Mouse (Mus musculus): ENCODE results near the gene Ccnyl1. TPM values are rescaled to one million over a fixed set of nuclear protein-coding genes. Genes with fewer than 3 reads are reported as not detected.
"Not testable (repeated sequence)": the region's sequence is repeated elsewhere in the genome, so short reads cannot be mapped to it uniquely, and the experiment has no call there.

Gene Ccnyl1
- 10 to 100 TPM; 19.7 to 20.5 TPM for total RNA-seq (2021)
- long read RNA-seq, experiment 1, transcript Ccnyl1-201 (10 exons, 2,923 nt) = major isoform, 6 of 11 reads
- long read RNA-seq, experiment 1, partial matches to known transcripts = 0 of 11 reads
- long read RNA-seq, experiment 1, other reads (novel, unspliced or antisense) = 5 of 11 reads
- long read RNA-seq, experiment 2, transcript Ccnyl1-201 (10 exons, 2,923 nt) = major isoform, 9 of 16 reads
- long read RNA-seq, experiment 2, partial matches to known transcripts = 3 of 16 reads
- long read RNA-seq, experiment 2, other reads (novel, unspliced or antisense) = 4 of 16 reads

DNA sequence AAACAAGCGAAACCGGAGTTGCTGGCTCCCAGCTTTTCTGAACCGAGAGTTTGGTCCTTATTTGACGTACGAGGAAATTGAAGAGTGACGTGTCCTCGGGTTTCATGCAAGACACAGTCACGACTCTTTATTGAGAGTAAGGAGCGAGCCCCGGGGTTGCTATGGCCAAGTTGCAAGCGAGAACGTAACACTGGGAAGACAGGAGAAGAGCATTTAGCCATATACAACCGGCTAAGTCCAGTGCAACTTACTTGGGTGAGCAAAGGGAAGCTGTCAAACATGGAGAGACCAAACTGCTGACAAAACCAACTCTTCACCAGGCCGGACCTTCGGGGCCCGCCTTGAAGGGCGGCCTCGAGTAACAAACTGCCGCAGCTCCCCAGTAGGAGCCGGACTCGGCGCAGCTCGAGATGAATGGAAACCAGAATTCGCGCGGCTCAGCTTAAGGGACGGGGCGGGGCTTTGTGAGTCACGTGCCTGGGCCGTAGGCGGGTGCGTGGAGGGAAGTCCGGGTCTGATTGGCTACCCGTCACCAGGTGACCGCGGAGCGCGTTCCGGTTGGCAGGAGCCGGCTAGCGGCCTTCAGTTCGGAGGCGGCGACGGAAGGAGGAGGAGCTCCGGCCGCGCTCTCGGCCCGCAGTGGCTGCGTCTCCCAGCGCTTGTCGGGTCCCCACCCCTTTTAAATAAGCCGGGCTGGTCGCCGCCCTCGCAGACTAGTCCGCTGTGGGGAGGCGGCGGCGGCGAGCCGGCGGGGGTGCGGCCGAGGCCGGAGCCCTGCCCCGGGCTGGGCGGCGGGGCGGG is at the start of gene Ccnyl1:
Gene Ccnyl1, plus strand, starts transcription at position 243 of the 801 bp plus-strand sequence.
- peak; percentile 99 for DNase-seq

DNA sequence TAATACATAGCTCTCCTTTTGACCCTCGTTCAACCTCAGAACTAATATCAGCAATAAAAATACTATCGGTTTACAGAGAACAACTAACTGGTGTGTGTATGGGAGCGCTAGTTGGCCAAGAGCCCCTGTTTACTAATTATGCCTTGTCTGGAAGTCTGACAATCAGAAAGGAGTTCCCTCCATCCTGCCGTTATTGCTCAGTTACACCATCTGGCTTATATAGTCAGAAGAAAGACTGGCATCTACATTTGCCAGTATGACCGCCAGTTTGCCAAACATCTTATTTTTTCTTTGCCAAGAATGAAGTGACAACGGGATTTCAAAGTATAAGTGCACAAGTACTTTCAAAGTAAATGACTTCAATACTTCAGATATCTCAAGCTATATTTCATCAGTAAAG is 49.2 kb upstream of the Ccnyl1 start:
- DNase-seq = no peak

DNA sequence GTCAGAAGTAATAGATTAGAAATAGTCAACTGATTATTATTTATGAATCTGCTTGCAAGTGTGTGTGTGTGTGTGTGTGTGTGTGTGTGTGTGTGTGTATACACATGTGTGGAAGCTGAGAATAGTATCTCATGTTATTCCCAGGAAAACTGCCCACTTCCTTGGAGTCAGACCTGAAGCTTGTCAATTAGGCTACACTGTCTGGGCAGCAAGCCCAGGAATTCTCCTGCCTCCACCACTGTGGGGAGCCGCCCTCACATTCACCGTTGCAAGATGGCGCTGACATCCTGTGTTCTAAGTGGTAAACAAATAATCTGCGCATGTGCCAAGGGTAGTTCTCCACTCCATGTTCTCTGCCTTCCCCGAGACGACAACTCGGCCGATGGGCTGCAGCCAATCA is 47.7 kb upstream of the Ccnyl1 start:
- DNase-seq = not testable (repeated sequence)

DNA sequence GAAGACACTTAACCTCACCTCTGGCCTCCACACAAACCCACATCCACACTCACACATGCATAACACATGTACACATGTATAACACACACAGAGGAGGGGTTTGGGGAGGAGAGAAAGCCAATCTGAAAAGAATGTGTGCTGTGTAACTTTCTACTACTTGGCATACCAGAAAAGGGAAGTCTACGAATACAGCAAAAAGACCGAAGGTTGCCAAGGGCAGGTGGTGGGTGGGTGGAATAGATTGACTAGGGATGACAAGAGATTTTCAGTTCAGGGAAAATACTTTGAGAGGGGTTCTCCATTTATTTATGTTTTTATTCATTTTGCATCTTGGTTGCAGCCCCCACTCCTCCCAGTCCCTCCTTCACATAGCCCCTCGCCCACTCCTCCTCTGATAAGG is 45.7 kb upstream of the Ccnyl1 start:
- no peak for DNase-seq

DNA sequence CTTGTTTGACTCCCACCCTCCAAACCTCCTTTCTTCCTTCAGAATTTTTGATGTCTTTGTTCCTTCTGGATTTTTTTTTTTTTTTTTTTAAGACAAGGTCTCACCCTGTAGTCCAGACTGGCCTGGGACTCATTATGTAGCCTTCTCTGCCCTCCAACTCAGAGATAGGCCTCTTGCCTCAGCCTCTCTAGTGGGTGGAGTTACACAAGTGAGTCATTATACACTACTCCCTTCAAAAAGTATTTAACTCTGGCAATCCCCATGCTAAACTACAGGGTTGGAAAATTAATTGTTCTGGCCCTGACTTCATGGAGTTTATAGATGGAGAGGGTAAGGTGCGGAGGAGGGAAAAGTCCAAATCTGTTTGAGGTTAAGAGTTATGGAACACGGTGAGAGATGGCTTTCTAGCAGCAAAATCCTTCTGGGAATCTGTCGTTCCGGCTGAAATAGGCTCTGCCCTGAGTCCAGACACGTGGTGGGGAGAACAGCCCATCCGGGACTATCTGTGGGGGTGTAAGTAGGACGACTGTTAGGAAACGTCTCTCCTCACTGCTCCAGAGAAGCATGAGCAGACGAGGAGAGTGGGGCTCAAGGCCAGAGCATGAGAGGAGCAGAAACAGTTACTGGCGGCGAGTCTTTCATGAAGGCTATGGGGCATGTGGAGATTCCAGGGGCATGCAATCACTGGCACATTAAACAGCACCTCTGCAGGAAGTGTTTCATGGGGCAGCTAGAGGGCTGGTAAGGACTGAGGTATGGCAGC is 40.7 kb upstream of the Ccnyl1 start:
- DNase-seq = peak; percentile 9

DNA sequence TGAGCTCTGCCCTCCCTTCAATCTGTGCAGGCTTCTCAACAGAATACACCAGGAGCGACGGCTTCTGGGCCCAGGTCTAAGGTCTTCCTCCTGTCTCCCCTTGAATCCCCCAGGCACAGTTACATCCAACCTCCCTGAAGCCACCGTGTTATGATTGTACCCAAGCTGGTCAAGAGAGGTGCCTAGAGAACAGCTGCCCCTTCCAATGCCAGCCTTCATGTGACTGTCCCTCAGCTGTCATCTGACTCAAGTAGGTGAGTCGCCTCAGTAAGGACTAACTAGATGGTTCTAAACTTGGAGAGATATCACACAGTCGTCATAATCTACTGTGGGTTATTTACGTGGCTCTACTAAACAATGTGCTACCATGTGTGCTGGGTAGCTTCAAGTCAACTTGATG is 36.6 kb upstream of the Ccnyl1 start:
- DNase-seq = no peak

DNA sequence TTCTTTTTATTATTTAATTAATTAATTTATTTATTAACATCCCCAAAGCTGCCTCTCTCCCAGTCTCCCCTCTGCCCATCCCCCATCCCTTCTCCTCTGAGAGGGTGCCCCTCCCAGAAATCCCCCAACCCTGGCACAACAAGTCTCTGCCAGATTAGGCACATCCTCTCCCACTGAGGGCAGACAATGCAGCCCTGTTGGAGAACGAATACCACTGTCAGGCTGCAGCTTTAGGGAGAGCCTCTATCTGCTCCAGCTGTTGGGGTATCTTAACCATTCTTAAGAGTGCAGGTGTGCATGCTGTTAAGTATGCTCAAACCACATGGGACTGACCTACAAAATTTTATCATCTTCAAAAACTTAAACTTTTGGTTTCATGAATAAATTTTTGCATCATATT is 34.8 kb upstream of the Ccnyl1 start:
- no peak for DNase-seq

DNA sequence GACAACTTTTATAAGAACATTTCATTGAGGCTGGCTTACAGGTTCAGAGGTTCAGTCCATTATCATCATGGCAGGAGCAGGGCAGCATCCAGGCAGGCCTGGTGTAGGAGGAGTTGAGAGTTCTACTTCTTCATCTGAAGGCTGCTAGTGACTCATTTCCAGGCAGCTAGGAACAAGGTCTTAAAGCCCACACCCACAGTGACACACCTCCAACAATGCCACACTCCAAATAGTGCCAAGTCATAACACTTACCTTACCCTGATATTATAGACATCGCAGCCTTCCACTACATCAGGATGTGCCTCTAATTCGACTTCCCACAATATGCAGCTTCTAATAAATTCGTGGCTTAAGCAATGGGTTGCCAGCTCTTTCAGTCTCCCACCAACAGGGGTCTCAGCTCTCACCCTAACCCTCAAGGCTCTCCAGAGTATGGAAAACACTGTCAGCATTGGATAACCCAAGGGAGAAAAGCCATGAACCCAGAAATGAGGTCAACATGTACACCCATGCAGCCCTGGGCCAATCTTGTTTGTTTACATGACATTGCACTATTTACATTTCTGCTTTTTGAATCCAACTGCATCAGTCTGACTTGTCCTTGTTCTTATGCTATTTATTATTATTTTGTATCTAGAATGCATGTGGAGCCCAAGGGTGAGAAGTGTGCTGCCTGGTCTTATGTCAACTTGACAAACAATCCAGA is 33.7 kb upstream of the Ccnyl1 start:
- no peak for DNase-seq

DNA sequence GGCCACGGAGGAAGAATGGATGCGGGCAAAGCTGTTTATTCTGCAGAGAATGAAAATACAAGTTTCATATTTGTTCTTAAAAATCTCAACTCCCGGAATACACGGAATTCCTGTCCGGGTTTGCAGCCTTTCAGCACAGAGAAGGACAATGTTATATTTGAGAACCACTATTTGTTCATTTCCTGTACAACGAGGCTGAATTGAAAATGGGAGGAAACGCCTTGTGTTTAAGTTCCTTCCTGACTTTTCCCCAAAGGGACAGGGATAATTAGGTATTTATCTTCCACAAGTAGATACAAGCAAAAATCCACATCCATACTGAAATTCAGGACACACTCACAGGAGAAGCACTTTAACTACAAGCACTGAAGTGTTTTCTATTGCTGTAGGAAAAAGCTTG is 31.4 kb upstream of the Ccnyl1 start:
- DNase-seq = no peak

DNA sequence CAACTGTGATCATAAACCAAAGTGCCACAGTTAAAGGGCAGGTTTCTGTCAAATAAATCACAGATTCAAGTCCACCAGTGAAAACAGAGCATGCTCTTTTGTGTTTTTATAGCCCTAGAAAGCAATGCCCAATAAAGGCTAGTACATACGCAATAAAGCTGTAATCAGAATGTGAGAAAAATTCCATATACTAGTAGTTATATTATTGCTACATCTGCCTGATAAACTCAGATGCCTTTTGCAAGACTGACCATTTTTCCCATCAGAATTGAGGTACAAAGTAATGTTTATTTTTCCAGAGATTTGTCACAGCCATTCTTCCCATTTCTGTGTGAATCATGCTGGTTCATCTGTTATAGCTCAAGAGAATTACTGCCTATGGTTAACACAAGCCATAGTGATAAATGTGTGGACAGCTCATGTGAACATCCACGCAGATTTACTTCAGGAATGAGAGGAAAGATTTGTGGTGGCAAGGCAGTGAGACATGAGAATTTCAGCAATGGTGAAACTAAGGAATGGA is 23.1 kb upstream of the Ccnyl1 start:
- no peak for DNase-seq

DNA sequence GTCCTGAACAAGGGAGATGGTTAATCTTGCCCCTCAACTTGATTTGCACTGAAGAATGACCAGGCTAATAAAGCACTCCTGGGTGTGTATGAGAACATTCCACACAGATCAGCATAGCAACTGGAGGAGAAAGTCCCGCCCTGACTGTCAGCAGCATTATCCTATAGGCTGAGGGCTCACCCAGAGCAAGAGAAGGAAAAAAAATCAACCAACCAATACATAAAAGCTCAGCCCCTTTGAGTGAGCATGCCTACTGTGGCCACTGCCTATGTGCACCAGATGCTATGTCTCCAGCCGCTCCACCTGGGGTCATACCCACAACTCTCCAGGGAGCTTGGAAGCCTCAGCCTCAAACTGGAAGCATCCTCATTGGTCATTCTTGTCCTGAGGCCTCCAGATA is 20.8 kb upstream of the Ccnyl1 start:
- DNase-seq = no peak

DNA sequence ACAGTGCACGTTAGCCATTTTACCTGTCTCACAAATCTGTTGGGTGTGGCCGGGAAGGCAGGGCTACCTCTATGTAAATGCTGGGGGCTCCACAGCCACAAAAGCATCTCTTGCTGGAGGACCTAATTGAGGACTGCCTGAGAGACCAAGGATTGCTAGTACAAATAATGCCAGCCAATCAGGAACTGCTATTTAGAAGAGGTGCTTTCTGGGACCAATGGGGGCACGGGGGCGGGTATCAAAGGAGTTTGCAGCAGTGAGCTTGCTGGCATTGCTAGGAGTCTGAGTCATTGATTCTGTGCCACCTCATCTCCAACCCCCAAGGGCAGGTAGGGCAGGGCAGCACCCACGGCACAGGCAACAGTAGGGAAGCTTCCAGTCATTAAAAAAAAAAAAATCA is 16.3 kb upstream of the Ccnyl1 start:
- no peak for DNase-seq

DNA sequence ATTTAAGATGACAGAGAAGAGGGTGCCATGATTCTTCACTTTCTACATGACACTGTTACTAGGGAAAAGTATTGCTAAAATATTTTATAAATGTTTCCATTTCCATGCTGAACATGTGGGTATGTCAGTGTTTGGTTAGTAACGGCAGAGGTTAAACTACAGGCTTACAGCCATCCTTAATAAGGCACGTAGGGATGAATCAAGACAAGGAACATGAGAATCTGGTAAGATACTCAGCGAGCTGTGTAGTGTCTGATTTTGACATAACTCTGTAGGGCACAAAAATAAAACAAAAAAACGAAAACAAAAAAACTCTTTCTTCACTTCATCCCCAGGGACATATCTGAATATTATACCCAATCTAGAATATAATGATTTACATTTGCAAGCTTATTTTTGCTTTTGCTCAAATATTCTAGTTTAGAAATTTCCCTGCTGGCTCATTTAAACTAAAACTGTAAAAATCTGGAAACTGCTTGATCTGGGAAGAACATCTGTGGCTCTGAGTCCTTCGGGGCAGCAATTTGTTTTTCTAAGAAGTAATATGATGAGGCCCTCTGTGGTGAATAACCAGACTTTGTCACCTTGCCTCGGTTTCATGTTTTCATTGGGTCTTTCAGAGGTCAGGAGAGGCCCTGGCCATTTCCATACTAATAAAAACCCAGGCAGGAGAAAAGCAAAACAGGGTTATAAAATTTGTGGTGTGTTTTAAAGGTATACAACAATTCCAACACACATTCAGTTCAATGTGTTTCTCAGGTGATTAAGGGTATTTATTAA is 14.0 kb upstream of the Ccnyl1 start:
- DNase-seq = no peak

DNA sequence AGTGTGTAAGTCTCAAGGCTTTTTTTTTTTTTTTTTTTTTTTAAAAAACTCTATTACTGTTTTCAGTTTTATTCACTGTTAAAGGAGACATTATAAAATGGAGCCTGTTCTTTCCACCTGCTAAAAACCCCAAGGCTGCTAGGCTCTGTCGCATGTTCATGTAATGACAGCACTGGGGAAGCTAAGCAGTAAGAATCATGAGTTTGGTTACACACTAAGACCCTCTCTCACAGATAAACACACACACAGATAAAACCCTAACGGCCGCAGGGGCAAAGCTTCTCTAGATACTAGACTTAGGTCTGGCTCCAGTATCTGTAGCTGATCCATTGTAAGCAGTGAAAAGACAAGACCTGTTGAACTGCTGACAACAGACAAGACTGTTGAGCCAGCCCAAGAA is 8.8 kb upstream of the Ccnyl1 start:
- DNase-seq = no peak

DNA sequence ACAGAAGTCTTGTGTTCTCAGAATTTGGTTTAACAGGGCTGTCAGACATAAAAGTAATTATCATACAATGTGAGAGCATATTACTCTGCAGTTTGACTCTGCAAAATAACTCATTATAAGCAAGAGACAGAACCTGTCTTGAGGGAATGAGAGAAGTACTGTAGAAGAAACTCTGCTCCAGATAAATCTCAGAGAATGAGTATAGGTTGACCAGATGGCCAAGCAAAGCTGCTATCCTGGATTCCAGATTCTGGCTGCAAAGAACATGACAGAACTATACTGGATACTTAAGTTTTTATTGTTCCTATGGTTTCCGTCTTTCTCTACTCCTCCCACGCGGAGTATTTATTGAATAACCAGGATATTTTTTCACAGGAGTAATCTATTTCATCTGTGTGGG is 7.2 kb upstream of the Ccnyl1 start:
- DNase-seq = no peak

DNA sequence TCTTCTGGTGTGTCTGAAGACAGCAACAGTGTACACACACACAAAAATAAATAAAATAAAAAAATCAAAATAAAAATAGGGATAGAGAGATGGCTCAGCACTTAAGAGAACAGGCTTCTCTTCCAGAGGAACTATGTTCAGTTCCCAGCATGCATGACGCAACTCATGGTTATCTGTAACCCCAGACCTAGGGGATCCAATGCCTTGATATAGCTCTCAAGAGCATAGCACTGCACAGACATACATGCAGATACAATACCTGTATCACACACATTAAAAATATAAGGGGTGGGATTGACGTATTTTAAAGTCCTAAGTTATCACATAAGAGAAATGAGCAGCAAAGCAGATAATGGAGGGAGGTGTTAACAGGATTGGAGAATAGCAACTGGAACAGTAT is 5.8 kb upstream of the Ccnyl1 start:
- DNase-seq = no peak

DNA sequence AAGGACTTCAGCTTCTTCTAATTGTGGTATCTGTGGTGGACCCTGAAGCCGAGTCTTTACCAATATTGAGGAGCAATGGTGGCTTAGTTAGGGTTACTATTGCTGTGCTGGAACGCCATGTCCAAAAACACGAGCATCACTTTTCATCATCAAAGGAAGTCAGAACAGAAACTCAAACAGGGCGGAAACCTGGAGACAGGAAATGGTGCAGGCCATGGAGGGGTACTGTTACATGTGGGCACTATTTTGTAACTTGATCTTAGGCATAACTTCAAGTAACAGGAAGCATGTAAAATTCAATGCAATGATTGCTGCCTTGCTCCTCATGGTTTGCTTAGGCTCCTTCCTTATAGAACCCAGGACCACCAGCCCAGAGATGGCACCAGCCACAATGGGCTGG is 2.2 kb upstream of the Ccnyl1 start:
- no peak for DNase-seq

DNA sequence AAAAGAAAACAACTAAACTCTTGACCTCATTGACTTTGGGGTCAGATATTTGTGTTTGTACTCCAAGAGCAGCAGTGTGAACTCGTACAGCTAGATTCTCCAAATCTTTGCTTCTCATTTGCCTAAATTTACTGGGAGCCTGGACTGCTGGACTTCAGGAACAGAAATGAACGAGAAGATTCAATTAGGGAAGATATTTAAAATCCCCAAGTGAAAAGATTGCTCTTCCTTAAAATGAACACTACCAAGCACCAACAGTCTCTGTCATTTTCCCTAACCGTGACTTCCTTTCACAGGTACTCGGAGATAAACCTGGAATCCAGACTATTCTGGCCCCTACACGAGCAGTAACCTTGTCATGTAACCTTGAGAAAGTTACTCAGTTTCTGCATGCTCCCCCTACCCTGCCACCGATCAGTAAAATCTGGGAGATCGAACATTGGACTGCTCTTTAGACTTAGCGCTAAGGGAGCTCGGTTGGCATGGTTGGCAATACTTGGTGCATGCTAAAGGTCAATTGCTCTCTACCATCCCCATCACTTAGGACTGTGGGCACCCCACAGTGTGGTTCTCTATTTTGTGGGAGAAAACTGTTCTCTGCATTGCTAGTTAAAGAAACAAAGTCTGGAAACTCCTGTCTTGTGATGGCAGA is 568 bp upstream of the Ccnyl1 start:
- no peak for DNase-seq

DNA sequence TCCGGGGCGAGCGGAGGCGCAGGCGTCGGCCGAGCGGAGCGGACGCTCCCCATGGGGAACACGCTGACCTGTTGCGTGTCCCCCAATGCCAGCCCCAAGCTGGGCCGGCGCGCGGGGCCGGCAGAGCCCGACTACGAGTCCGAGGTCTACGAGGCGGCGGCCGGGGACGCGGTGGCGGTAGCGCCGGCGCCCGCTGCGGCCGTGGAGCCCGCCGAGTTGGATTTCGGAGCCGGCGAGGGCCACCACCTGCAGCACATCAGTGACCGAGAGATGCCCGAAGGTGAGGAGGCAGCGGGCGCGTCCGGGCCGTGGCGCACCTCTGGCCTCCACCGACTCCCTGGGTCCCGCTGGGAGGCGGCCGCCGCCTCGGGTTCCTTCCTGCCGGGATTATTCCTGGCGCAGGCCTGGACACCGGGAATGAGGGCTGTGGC is 881 bp downstream of the Ccnyl1 start:
- DNase-seq = peak; percentile 52

DNA sequence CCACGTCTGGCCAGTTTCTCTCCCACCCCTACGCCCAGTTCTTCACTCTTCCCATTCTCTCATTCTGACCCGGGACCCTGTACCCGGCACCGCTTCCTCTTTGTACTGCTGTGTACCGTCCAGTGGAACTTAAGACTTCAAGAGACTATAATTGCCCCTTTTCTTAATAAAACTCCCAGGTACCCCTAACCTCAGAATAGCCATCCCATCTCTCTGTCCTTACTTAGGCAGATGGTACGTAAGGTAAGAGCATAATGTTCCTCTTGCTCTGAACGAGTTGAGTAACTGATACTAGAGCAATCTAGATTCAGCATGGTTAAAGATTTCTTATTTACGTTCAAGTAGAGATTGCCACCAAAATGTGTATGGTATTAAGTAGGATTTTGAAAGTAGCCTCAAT is 1.3 kb downstream of the Ccnyl1 start:
- DNase-seq = no peak

DNA sequence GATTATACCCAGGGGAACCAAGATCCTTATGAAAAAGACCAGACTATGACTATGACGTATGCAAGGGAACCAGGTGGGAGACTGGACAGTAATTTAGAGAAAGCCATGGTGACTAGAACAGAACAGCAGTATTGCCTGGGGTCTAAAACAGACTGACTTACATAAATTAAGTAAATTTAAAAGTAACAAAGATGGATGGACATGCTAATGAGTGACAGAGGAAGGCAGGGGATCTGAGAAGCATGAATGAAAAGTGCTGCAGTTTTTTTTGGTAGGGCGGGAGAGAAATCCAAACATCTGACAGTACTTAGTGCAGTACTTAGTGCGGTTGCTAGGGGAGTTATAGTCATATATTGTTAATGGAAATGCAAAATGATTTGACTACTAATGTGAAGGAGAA is 4.9 kb downstream of the Ccnyl1 start:
- DNase-seq = no peak

Data from gastrocnemius, postnatal 25 days (tissue).